Mouse (Mus musculus): ENCODE measurements around the gene Tanc1.

Gene Tanc1

DNA sequence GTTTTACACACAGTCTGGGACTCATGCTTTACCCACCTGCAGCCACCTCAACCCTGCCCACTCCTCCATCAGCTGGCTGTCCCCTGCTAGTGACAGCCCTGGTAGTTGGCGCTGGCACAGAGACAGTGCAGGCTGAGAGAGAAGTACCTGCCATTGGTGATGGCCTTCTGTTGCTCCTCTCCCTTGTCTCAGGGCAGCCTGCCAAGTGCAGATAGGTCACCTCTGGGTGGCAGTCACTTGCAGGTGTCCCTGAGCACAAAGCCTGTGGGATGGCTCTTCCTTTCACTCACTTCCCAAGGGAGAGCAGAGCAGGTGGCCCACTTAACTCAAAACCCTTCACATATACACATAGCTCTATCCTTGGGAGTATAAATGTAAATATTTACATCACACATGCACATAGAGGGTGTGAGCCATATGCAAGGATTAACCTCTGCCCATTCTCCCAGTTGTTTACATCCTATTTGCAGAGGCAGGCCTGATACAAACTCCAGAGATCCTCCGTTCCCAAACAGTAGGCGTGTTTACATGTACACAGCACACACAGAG is 106.0 kb downstream of the Tanc1 start:
- CTCF ChIA-PET, result interaction anchor here (0.6 kb wide), 1 partner anchor 490 kb away, joined by 6 read pairs; no protein-coding TSS in a partner anchor

DNA sequence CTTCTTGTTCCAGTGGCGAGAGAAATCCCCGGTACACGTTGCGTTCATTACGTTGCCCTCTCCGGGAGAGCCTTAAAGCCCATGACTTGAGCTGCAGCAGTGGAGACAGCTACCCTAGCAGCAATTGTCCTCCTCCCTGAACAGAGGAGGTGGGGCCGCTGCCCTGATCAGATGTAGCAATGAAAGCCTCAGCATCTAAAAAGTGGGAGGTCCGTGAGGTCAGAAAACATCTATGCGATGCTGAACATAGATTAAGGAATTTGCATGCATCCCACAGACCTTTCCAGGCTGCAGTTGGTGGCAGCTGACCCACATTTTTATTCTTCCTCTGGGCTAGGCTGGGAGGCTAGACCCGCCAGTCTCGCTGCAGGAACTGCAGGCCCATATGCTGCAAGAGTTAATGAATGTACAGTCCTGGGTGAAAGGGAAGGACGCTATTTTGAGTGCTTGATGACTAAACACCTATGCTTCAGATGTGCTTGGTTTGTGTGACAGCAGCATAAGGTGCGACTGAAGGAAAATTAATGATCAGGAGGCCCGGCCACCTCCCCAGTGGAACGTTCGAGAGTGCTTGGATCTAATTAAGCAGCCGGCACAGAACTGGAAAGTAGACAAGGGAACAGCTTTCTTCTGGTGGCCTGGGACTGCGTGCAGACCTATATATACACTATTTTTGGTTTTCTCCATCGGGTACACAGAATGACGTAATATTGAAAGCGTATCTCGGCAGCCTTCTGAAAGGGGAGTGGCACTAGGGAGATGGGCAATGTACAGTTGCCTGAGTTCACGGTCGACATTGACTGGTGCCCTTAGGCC is 107.0 kb downstream of the Tanc1 start:
- CTCF ChIA-PET, result no interaction called here

DNA sequence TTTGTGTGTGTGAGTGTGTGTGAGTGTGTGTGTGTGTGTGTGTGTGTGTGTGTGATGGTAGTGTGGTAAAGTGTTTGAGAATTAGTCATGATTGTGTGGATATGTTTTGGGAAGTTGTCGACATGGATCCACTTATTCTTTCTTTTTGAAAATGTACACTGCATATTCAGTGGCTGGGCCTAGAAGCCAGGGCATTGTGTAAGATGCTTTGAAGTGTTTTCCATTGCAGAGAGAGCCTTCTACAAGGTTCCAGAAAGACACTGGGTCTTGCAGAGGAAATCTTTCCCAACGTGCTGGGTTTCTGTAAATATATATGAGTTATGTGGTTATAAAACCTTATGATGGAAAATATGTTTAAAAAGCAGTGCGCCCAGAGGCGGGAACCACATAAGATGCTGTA is 108.0 kb downstream of the Tanc1 start:
- CTCF ChIA-PET, result no interaction called here

DNA sequence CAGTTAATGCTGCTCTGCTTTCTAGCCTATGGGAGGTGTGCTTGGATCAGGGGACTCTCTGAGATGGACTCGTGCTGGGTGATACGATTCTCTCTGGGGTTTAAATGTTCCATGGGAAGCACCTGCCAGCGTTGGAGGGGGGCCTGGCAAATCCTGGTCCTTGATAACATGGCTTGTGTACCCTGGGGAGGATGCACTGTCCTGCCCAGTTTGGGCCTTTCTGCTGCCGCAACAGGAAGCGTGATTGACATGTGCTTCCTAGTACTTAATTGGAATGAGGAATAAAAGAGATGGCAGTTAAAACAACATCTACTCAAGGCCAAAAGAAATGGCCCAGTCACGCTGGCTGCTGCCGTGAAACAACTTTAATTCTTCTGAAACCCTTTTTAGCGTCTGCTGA is 109.3 kb downstream of the Tanc1 start:
- CTCF ChIA-PET, result no interaction called here

DNA sequence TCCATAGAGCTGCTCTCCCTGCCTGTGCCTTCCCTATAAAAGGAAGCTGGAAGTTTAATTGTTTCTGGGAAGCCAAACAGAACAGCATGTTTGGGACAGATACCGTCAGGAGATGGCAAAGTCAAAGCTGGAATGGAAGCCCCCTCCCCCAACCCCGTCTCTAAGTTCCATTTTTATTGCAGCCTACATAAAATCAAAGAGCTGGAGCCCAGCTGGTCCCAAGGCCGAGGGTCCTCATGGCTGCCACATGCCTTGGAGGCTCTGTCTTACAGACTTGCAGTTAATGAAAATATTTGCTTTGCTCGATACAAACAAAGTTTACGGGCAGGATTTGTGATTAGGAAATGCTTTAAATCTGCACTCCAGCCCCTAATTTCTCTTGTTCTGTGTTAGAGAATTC is 109.9 kb downstream of the Tanc1 start:
- CTCF ChIA-PET, result no interaction called here

DNA sequence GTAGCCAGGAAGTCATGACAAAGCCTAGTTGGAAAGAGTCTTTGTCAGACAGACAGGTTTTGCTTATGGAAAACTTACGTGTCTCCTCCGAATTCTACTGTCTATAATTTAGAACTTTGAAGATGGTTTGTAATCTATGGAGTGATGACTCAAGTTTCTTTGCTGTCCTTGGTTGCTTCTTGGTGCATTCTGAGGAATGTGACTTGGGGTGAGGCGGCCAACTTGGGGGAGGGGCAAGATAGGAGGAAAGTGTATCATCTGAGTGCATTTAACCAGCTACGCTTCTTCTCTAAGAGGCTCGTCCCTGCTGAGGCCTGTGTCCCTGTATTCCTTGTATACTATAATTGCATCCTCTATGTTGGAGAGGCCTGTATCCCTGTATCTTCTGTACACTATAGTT is 111.5 kb downstream of the Tanc1 start:
- CTCF ChIA-PET, result no interaction called here

DNA sequence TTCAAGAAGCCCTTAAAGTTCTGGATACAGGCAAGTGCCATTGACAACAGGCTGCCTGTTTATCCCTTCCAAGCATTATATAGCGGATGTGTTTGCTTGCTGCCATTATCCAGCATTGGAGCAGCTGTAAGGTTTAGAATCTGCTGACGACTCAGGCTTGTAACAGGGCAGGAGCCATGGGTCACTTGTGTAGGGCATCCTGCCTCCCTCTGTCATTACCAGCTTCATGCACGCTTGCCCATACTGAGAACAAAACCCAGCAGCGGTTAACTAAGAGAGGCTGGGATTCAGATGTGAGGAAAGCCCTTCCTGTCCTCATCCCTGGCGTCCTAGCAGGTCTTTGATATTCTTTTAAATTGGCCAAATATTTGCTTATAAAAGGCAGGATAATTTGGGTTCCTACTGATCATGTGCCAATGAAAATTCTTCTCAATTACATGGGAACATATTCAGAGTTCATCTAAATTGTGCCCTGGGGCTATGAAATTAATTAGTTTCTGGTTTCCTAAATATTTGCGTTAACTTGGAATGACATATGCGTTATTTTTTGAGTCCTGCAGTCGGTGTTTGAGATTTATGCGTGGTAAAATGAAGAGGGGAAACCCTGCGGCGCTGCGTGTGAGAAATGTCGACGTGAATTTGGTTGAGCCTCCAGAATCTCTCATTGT is 113.8 kb downstream of the Tanc1 start:
- CTCF ChIA-PET, result no interaction called here

DNA sequence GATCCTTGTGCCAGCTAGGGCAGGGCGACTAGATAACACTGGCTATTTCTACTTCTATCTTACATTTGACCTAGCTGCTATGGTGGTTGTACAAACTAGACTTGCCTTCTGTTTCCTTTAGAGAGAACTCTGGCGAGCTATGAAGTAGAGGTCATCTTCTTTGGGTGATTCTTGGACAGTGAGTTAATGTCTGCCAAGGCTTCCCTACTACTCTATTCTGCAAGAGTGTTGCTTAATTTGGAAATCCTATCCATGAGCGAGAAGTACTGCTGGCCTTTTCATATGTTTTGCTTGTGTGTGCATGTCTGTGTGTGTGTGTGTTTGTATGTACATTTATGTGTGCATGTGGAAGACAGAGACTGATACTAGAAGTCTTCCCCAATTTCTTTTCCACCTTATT is 120.0 kb downstream of the Tanc1 start:
- CTCF ChIA-PET, result no interaction called here

DNA sequence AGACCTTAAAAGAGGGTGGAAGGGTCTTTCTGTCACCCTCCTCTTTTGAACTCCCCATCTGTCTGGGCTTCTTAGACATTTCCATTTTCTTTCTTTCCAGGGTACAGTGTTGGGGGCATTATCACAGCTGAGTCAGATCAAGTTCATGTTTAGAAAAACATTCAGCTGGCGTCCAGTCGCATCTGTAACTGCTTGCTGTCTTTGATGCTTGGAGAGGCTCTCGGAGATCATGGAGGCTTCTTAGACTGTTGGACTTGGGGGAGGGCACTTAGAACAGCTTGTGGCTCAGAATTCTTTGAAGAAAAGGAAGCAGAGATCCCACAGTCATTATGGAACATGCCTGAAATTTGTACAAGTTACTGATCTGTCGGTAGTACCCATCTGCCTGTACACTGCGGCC is 121.6 kb downstream of the Tanc1 start:
- CTCF ChIA-PET, result no interaction called here

DNA sequence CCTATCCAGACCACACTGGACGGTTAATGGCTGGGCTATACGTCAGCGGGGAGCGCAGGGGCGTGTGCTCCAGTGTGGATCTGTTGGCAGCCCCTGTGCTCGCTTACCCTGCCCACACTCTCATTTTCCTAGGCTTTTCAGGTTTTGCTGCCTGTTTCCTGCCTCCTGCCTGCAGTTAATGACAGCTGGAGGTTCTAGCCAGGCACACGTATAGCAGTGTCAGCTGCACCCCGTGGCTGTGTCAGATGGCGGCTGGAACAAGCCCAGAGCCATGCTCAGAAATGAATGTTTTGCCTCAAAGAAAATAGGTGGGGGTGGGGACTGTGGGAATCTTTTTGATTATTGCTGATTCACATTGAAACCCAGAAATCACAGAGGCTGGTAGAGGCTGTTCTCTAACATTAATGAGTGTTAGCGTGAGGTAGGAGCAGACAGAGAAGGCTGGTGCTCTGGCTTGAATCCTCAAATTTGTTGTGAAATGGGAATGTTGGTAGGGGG is 124.6 kb downstream of the Tanc1 start:
- CTCF ChIA-PET, result no interaction called here

DNA sequence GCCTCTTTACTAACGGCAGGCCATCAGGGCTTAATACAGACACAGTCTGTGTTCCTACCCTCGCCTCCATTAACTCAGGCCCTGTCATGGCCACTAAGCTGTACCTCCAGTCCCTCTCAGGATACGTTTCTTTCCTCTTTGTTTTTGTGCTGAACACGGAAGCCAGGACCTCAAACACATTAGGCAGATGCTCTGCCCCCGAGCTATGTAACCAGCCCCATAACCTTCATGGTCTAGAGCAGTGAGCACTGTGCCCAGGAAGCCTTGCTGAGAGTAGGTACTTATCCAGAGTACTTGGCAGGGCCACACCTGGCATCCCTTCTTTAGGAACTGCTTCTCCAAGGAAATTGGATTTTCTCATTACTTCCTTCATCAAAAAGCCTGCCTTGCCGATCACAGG is 125.5 kb downstream of the Tanc1 start:
- CTCF ChIA-PET, result no interaction called here

DNA sequence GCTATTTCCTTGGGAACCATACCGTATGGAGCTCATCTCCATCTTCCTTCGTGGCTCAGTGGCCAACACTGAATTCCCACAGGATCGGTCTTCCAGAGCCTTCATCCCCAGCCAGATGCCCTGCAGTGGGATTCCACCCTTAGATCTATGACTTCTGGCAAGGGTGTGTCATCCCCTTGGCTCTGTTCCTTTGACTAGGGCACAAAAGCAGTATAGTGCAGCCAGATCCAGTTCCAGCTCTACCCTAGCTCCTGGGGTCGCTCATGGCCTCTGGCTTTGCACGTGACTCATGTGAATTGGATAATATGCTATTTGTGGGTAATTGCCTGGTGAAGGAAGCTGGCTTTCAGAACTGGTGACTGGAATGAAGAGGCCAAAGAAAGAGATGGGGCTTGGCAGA is 126.5 kb downstream of the Tanc1 start:
- CTCF ChIA-PET, result no interaction called here

DNA sequence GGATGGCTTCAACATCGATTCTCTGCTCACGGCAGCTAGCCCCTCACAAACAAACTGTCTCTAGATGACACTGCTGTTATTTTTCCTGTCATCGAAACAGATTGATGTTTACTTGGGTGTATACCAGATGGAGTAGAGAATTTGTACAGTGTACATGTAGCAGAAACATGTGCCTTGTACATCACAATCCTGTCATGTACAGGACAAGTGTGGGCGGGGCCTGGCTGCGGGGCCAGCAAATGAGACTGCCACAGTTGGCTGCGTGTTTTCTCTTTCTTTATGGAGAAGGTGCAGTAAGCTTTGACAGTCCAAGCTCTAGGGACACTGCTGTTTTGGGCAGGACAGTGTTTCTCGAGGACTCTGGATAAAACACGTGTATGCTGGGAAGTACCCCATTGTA is 127.2 kb downstream of the Tanc1 start:
- CTCF ChIA-PET, result no interaction called here

DNA sequence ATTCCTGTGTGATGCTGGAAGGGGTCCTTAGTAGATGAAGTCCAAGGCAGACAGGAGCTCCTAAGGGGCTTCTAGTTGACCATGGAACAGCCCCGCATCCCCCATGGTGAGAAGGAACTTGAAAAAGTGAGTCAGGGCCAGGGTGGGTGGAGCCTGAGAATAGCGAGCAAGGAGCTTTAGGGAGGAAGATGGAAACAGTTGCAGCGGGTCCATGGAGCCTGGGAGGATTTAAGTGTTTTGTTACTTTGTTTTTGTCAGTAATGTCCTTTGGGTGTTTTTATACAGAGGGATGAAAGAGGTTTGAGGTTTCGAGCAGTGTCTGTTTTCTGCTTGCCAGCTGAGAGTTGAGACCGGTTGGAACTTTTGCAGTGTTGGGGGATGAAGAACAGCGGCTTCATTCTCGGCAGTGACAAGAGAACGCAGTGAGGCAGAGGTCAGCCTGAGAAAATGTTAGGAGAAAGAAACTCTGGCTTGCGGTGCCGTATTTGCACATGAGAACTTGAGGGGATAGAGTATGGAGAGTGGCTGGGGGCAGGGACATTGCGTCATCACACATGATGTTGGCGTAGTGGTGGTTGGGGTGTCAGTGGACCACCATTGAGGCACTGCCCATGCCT is 130.8 kb downstream of the Tanc1 start:
- CTCF ChIA-PET, result interaction anchor here (0.5 to 0.6 kb wide), 2 partner anchors 8 to 1155 kb away, joined by 3 to 10 read pairs; no protein-coding TSS in a partner anchor

DNA sequence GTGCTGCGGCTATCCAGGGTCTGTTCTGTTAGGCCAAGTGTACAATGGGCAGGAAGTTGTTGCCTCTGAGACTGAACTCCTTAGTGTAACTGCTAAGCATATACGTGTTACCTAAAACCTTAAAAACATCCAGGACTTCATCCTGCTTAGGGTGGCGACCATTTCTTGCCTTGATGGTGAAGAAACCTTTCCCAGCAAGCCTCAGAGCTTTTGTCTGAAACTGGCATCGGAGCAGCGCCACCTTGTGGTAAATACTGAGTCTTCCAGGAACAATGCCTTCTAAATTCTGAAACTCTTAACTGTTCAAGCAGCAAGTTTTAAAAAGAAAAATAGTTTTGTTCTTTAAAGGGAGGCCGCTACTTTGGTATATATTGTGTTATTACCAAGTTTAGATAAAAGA is 133.6 kb downstream of the Tanc1 start:
- CTCF ChIA-PET, result interaction anchor here (2.4 kb wide), 1 partner anchor 204 kb away, joined by 6 read pairs; no protein-coding TSS in a partner anchor

DNA sequence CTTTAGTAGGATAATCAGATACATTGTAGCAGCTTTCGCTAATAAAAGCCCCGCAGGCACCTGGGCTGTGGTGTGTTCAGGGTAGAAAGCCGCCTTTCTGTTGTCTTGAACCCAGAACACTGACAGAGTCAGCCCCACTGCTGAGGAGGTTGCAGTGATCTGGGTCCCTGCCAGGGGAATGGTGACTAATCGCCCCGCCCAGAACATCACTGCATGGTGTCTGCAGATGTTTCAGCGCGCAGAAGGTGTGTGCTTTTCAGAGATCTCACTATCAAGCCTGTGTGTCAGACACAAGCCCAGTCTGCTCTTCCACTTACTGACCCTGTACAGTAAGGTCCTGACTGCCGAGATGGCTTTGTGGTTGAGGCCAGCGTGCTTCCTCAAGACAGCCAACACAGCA is 134.2 kb downstream of the Tanc1 start:
- CTCF ChIA-PET, result interaction anchor here (0.6 to 2.4 kb wide), 3 partner anchors 145 to 205 kb away, joined by 3 to 6 read pairs (median 3); no protein-coding TSS in a partner anchor

DNA sequence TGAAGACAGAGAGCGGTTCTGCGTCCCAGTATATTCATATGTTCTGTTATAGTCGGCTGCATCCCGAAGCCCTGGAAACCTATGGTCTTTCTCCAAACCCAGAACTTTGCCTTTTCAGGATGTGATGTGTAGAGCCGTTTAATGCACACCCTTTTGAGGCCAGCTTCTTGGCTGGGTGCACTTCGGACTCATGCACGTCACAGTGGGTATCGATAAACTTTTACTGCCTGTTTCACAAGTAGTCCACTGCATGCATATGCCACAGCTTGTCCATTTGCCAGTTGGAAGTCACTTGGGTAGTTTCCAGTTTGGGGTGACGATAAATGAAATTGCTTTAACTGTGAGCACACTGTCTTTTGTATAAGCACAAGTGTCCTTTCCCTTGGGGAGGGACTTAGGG is 135.9 kb downstream of the Tanc1 start:
- CTCF ChIA-PET, result no interaction called here

DNA sequence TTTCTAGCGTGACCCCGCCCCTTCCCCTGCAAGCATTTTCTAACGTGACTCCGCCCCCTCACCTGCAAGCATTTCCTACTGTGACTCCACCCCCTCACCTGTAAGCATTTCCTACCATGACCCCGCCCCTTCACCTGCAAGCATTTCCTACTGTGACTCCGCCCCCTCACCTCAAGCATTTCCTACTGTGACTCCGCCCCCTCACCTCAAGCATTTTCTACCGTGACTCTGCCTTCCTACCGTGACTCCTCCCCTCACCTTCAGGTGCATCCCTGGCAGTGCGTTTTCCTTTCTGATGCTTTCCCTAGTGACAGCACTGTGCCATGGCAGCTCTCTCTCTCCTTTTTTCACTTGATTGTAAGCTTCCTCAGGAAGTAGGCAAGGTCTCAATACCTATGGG is 137.5 kb downstream of the Tanc1 start:
- CTCF ChIA-PET, result no interaction called here

DNA sequence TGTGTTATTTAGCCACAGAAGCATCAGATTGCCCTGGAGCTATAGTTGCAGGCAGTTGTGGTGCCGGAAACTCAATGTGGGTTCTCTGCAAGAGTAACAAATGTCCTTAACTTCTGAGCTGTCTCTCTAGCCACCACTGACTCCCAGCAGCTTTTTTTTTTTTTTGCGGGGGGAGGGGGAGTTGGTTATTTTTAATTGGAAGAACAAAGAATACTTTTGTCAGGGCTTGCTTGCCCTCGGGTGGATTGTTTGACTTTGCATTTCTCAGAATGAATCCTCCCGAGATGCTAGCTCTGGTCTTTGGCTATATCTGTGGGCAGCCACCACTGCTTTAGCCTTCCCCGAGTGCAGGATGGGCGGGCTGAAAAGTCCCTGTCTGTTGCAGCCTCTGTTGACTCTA is 139.3 kb downstream of the Tanc1 start:
- CTCF ChIA-PET, result interaction anchor here (0.6 kb wide), 1 partner anchor 9 kb away, joined by 3 read pairs; no protein-coding TSS in a partner anchor

DNA sequence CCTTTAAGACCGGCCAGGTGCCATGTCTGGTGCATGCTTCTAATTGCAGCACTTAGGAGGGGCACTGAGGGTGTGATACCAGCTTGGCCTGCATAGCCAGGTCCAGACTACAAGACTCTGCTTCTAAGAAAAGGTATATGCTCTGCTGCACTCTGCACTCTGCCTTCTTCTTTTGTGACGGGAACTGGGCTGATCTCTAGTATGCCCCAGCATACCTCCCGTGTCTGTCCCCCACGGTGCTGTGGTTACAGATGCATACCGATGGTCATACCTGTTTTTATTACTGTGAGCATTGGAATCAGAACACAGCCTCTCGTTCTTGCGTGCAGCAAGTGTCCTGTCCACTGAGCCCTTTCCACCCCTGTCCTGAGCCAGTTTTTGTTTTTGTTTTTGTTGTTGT is 140.3 kb downstream of the Tanc1 start:
- CTCF ChIA-PET, result no interaction called here

DNA sequence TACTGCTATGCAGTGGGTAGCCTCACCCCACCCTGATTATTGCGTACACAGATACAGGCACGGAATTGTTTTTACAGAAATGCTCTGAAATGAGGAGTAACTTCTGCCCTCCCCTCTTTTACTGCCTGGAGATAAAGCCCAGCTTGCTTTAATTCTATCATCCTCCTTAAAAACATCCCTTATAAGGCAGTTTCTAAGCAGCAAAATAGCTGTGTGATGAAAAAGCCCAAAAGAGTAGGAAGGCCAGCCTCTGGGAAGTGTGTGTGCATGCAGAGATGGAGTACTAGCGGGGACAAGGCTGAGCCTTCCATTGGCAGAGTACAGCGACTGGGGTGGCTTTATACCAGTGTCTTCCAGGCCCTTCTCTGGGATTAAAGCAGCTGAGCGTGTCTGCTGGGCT is 140.9 kb downstream of the Tanc1 start:
- CTCF ChIA-PET, result no interaction called here

DNA sequence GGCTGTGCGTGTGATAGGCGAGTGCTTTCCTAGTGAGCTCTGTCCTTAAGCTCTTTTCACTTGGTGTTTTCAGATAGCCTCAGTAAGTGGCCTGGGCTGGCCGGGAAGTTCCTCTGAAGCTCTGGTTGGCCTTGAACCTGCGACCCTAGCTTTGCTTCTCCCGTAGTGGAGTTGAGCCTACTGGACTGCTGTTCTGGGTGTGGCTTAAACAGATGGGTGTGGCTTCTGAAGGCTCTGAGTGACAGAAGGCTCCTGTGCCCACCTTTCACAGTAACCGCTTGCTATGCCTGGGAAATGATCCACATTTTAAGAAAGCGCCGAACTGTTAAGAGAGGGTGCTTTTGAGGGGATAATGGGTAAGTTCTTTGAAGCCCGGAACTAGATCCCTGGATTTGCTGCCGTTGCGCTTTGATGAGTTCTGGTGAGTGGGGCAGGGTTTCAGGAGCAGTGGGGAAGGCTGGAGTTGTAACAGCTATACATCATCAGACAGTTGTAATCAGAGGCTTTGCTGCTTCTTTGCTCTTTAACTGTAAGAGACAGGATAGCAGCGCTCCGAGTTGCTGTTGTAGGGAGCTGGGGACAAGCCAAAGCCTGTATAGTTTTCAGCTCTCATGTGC is 144.4 kb downstream of the Tanc1 start:
- CTCF ChIA-PET, result no interaction called here

All from spleen, embryonic (tissue).